Mouse (Mus musculus) inflammation-experienced regulatory T-cells, adult 6 months (primary cell): ENCODE data around the gene Sema3a. TPM values are rescaled to one million over a fixed set of nuclear protein-coding genes. Genes with fewer than 3 reads are reported as not detected.

Experiments
- ATAC-seq: one replicate; pipeline ENCODE4 v1.8.0; 2017
- polyA plus RNA-seq, 3 experiments: library from polyadenylated mRNA; unstranded; fragments of 100-300 nt; shearing (Covaris generic); gene quantifications; one replicate each; pipeline ENCODE4 v1.2.1; 2017

The Sema3a gene
- polyA plus RNA-seq, 3 experiments from 2014 or later, result not detected

GRCm38 (mm10) chr5:13327281-13327680, 202.1 kb downstream of the Sema3a start:
- ATAC-seq, result no peak

GRCm38 (mm10) chr5:13331412-13331811, 206.2 kb downstream of the Sema3a start:
- ATAC-seq, result no peak

GRCm38 (mm10) chr5:13337665-13338064, 212.5 kb downstream of the Sema3a start:
- no peak for ATAC-seq

- ATAC-seq, result no peak
These were observed 221.9 kb downstream of the Sema3a start for GRCm38 (mm10) chr5:13347068-13347467.

- ATAC-seq, result no peak
These were observed 226.4 kb downstream of the Sema3a start for GRCm38 (mm10) chr5:13351611-13352010.

GRCm38 (mm10) chr5:13352995-13353394, 227.8 kb downstream of the Sema3a start:
- ATAC-seq, result no peak

GRCm38 (mm10) chr5:13353539-13353938, 228.3 kb downstream of the Sema3a start:
- no peak for ATAC-seq

- no peak for ATAC-seq
These were observed 229.7 kb downstream of the Sema3a start for GRCm38 (mm10) chr5:13354913-13355312.

- no peak for ATAC-seq
These were observed 233.6 kb downstream of the Sema3a start for GRCm38 (mm10) chr5:13358770-13359169.

- no peak for ATAC-seq
These were observed 235.5 kb downstream of the Sema3a start for GRCm38 (mm10) chr5:13360711-13361110.

GRCm38 (mm10) chr5:13365108-13365507, 239.9 kb downstream of the Sema3a start:
- ATAC-seq, result no peak

GRCm38 (mm10) chr5:13379223-13379622, 254.0 kb downstream of the Sema3a start:
- ATAC-seq, result no peak

- no peak for ATAC-seq
These were observed 258.8 kb downstream of the Sema3a start for GRCm38 (mm10) chr5:13384047-13384446.

GRCm38 (mm10) chr5:13384714-13385113, 259.5 kb downstream of the Sema3a start:
- ATAC-seq, result no peak

- ATAC-seq, result no peak
These were observed 261.4 kb downstream of the Sema3a start for GRCm38 (mm10) chr5:13386603-13387002.

- no peak for ATAC-seq
These were observed 262.5 kb downstream of the Sema3a start for GRCm38 (mm10) chr5:13387679-13388078.

- ATAC-seq, result no peak
These were observed 264.8 kb downstream of the Sema3a start for GRCm38 (mm10) chr5:13389995-13390394.

- ATAC-seq, result no peak
These were observed 280.2 kb downstream of the Sema3a start for GRCm38 (mm10) chr5:13405432-13405831.

GRCm38 (mm10) chr5:13406131-13406530, 280.9 kb downstream of the Sema3a start:
- no peak for ATAC-seq

- ATAC-seq, result no peak
These were observed 286.7 kb downstream of the Sema3a start for GRCm38 (mm10) chr5:13411920-13412319.

GRCm38 (mm10) chr5:13413915-13414525, 288.8 kb downstream of the Sema3a start:
- no peak for ATAC-seq

- ATAC-seq, result no peak
These were observed 291.9 kb downstream of the Sema3a start for GRCm38 (mm10) chr5:13416960-13417710.

- ATAC-seq, result no peak
These were observed 296.2 kb downstream of the Sema3a start for GRCm38 (mm10) chr5:13421276-13421925.

GRCm38 (mm10) chr5:13428702-13429101, 303.5 kb downstream of the Sema3a start:
- no peak for ATAC-seq
